Mouse (Mus musculus) C2C12 (cell line): ENCODE measurements around the gene Gm10324. TPM values are rescaled to one million over a fixed set of nuclear protein-coding genes. Genes with fewer than 3 reads are reported as not detected.
"Not testable (repeated sequence)": the region's sequence is repeated elsewhere in the genome, so short reads cannot be mapped to it uniquely, and the experiment has no call there.

Experiments used
- H3K27me3 ChIP-seq: one replicate; pipeline ENCODE4 v1.6.1; 2011; ENCODE audit not compliant: control insufficient read depth, insufficient read depth, insufficient read length
- H3K36me3 ChIP-seq: one replicate; pipeline ENCODE4 v1.6.1; 2011; ENCODE audit not compliant: control insufficient read depth, insufficient read depth
- H3K4me3 ChIP-seq: one replicate; pipeline ENCODE4 v1.5.1; 2011; ENCODE audit warnings: mild to moderate bottlenecking, control low read depth; ENCODE audit not compliant: poor library complexity, insufficient read depth, severe bottlenecking
- H3K79me2 ChIP-seq: one replicate; pipeline ENCODE4 v1.6.1; 2011; ENCODE audit not compliant: control insufficient read depth, insufficient read depth
- H3K79me3 ChIP-seq: one replicate; pipeline ENCODE4 v1.6.1; 2011; ENCODE audit warnings: low read depth, control low read depth
- H3ac ChIP-seq: one replicate; pipeline ENCODE3; 2011; ENCODE audit warnings: low read depth; ENCODE audit not compliant: control insufficient read depth, insufficient read length
- long read RNA-seq, 2 experiments: library from polyadenylated mRNA; unstranded; transcript quantifications; one replicate each; pipeline ENCODE4 v2.0.0; 2019 to 2020
- polyA plus RNA-seq: library from polyadenylated mRNA; unstranded; fragments of >200 nt; fragmentation: generic; extraction: Trizol; gene quantifications from one replicate; pipeline ENCODE4 v1.2.1, GENCODE M21; 2012; ENCODE audit warnings: missing spikeins

The Gm10324 gene
- polyA plus RNA-seq = not detected
- long read RNA-seq, experiment 1 = 0 reads
- long read RNA-seq, experiment 2 = 0 reads

GRCm38 (mm10) chr13:66119247-66119646, at the start of gene Gm10324:
Gene Gm10324 (plus strand): TSS chr13:66119547.
- not testable (repeated sequence) for H3K79me2 ChIP-seq, H3K4me3 ChIP-seq, H3K27me3 ChIP-seq, H3ac ChIP-seq, H3K36me3 ChIP-seq, H3K79me3 ChIP-seq

Other genes starting within 250 kb of the Gm10324 start
- gene Gm10772, start 108.0 kb downstream of the Gm10324 start, polyA plus RNA-seq = not detected